Mouse (Mus musculus) gastrocnemius, postnatal 14 days (tissue): ENCODE data around the gene Kcnj11. TPM values are rescaled to one million over a fixed set of nuclear protein-coding genes. Genes with fewer than 3 reads are reported as not detected.

Source experiments
- DNase-seq: peaks from one replicate; pipeline ENCODE4 v3.0.0; 2021; ENCODE audit warnings: mixed read lengths
- intact Hi-C: fragments of 180-260 bp; cut with DNase I; formaldehyde crosslinking; loops from one replicate; pipeline ENCODE4 v1.15.1; 2025; ENCODE audit warnings: low total_unique reads
- total RNA-seq, 2 experiments: library from RNA; stranded (reverse); gene quantifications; 2 replicates each; pipeline ENCODE4 v1.2.3; 2021

The Kcnj11 gene
- total RNA-seq, 2 experiments from 2014 or later: 70.7 to 71.9 TPM

DNA sequence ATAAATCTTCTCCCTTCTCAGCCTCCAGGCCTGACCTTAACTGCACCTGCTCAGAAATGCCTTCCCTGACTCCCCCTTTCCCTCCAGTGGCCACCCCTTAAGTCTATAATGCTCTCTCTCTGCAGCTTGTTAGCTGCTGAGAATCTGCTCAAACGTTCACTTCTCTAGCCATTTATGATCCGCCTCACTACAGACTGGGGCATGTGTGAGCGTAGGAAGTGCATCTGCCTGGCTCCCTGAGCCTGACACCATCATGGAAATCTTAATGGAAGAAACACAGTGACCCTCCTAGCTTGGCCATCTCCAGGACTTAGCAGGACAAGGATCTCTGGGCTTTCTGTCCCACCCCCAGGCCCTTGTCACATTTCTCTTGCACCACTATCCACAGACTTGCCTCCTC lies 9.5 kb upstream of the Kcnj11 start:
- intact Hi-C loops: no loop called here
- DNase-seq: no peak

DNA sequence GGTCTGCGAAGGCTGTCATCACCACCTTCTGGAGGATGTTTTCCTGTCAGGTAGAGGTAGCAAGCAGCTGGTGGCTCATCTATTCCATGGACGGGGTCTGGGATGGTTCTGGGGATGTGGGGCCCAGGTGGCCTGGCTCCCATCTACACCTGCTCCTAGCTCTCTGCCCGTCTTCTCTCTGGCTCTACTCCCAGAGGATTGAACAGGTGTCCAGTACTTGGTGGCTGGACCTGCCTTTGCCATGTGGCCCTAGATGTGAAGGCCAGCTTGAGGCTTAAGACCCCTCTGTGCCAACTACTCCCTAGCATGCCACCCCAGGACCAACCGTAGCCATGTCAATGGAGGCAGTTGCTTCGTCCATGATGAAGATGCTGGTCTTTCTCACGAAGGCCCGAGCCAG lies 4.9 kb upstream of the Kcnj11 start:
- DNase-seq: no peak
- intact Hi-C loops: no loop called here

DNA sequence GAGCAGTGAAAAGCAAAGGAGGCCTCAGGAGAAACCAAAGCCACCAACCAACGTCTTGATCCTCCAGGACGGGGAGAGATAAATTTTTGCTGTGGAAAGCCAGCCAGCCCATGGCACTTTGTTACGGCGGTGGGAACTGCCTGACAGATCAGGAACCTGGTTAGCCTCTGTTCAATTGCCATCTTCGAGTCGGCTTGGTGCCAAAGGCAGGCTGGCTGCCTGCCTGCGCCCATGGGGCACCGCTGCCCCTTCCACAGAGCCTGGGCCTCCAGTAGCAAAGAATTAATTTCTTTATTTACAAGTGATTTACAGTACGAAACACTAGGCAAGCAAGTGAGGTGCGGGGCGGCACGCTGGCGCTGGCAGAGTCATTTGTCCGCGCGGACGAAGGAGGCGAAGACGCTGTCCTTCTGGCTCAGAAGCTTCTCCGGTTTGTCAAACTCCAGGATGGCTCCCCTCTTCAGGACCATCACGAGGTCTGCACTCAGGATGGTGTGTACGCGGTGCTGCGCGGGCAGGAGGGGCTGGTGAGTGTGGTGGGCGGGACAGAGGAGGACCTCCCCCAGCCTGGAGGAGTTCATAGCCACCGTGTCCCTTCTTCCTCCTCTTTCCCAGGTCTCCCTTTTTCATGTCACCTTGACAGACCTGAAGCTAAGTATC lies 3.8 kb upstream of the Kcnj11 start:
- DNase-seq: no peak
- intact Hi-C loops: no loop called here

DNA sequence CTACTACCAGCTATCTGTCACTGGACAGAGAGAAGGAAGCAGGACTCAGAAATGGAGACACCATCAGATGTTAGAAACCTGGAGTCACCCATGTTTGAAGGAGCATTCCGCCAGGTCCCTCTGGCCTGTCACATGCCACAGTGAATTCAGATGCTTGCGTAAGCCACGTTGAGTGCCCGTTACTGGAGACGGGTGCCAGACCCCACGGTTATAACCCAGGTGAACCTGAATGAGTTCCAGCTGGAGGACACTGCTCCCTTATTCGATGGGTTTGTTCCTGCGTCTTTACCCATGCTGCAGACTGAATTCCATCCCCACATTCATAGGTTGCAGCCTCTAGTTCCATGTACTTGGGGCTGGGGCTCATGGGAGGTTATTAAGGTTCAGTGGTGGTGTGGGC lies 3.2 kb upstream of the Kcnj11 start:
- intact Hi-C loops: no loop called here
- DNase-seq: no peak

DNA sequence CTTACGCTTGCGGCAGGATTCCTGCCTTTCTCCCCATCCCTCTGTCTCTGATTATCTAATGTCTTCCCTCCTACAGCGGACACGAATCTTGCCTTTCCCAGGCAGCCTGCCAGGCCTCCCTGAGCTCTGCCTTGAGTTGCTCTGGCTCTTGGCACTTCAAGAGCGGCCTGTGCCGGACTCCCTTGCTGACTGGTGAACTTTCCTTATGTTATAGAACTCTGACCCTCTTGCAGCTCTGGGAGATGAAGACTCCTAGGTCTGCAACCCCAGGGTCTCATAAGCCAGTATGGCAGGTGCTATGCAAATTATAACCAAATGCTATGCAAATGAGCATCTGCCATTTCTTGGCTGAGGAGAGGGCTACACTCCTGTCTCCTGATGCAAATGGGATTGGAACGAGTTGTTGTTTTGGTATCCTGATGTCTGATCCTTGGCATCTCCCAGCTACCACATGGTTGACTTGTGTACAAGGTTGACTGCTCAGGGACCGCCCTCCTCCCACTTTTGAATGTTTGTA lies 2.6 kb upstream of the Kcnj11 start:
- no peak for DNase-seq
- intact Hi-C loops: no loop called here

DNA sequence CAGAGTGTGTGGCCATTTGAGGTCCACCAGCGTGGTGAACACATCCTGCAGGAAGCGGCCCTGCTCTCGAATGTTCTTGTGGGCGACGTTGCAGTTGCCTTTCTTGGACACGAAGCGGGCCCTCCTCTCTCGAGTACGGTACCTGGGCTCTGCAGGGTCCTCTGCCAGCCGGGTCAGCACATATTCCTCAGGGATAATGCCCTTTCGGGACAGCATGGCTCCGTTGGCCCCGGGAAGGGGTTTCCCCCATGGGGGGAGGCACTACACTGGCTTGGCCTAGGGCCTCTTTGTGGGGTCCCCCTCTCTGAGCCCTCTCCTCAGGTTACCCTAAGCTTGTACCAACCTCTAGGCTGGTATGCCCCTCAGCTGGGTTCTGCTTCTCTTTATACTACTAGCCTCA lies 882 bp downstream of the Kcnj11 start:
- intact Hi-C loops: loop anchor here (5.0 kb wide), 2 partner anchors 83 to 103 kb away; partner anchors contain the start of gene Abcc8
- DNase-seq: peak; percentile 35

DNA sequence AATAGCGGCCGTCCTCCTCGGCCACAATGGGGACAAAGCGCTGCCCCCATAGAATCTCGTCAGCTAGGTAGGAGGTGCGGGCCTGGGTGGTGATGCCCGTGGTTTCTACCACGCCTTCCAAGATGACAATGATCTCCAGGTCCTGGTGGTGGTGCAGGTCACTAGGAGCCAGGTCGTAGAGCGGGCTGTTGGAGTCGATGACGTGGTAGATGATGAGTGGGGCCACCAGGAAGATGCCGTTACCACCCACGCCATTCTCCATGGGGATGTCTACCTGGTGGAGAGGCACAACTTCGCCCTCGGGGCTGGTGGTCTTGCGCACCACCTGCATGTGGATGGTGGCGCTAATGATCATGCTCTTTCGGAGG lies 1.7 kb downstream of the Kcnj11 start:
- intact Hi-C loops: loop anchor here (5.0 kb wide), 2 partner anchors 83 to 103 kb away; partner anchors contain the start of gene Abcc8
- no peak for DNase-seq

DNA sequence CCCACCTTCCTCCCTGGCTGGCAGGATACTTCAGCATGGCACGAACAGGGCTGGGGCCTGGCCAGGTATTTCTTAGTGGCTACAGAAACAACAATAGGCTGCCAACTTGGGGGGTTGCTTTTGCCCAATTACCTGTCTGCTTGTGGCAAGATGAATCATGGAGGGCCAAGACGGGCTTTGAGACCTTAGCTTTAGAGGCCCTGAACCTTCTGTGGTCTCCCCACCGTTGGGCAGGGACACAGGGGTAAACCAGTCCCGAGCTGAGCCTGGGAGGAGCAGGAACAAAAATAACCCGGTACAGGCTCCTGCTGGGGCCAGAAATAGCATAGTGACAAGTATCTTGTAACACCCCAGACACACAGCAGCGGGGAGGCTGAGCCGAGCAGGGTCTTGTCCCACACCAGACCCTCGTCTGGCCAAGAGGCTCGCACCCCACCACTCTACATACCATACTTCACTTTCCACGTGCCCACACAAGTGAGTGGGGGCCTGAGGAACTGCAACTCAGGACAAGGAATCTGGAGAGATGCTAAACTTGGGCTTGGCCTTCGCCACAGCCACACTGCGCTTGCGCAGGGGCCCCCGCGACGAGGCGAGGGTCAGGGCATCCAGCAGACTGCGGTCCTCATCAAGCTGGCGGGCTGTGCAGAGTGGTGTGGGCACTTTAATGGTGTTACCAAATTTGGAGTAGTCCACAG lies 2.2 kb downstream of the Kcnj11 start:
- intact Hi-C loops: loop anchor here (5.0 kb wide), 2 partner anchors 84 to 104 kb away; partner anchors contain the start of gene Abcc8
- DNase-seq: peak; percentile 49

DNA sequence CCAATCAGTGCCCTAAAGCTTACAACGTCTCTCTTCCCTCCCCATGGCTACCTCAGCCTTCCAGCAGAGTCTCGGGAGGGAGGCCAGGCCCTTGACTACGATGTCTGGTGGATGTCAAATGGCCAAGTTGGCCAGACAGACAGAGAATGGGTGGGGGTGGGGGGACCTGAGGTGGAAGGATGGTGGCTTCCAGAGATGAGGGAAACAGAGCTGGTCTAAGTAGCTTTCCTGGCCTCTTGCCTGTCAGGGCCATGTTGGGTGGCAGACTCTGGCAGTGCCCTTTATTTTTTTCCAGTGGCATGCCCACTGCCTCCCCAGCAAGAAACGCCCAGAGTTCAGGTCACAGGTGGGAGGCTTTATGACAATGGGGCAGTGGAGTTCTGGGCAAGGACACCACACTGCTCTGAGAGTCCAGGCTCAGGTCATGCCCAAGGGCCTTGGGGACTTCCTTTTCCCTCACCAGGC lies 3.2 kb downstream of the Kcnj11 start:
- intact Hi-C loops: loop anchor here (5.0 kb wide), 2 partner anchors 85 to 105 kb away; partner anchors contain the start of gene Abcc8
- peak; percentile 45 for DNase-seq

DNA sequence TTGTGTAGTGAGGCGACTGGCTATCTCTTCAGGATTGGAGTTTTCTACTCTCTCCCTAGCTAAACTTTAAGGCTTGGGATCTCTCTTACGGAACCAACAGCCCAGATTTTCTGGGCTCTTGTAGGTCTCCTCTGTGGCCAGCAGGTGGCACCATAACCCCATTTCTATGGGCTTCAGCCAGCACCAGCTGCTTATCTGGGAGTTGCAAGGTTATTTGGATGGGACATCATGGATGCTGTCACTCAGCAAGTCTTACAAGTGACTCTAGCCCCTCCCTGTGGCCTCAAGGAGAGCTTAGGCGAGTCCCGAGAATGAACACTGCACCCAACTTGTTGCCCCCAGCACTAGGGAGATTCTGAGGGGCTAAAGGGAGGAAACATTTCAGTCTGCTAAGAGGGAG lies 4.4 kb downstream of the Kcnj11 start:
- DNase-seq: peak; percentile 75
- intact Hi-C loops: loop anchor here (5.0 kb wide), 2 partner anchors 86 to 106 kb away; partner anchors contain the start of gene Abcc8

DNA sequence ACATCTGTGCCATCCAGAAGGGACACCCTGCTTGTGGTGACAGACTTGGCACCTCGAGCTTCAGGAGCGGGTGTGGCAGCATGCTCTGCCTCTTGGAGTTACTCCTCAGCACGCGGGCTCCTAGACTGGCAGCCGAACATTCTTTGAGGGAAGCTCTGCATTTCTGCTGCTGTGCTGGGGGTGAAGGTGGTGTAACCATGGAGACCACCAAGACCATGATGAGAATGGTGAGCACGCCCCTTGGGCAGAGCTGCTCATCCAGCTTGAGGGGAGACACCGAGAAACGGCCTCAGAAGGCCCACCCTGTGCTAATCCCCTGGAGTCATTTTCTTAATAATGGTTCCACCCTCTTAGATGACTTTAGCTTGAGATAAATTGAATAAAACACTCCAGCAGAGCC lies 7.8 kb downstream of the Kcnj11 start:
- intact Hi-C loops: no loop called here
- no peak for DNase-seq

DNA sequence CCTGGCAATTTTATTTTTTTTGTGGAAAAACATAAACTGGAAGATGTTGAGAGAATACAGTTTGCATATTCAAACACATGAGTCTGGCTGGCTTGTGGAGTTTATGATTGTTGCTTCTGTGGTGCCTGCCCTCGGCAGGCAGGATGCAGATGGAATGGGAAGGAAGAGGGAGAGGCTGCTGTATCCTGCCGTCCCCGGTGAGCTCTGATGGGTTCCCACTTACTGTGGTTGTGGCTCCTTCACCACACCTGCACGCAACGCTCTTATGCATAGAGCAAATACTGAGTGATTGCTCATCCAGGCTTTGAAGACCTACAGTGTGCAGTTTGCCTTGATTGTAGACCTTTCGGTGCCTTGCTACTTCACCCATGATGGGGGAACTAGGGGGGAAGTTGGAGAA lies 12.3 kb downstream of the Kcnj11 start:
- intact Hi-C loops: no loop called here
- DNase-seq: no peak

DNA sequence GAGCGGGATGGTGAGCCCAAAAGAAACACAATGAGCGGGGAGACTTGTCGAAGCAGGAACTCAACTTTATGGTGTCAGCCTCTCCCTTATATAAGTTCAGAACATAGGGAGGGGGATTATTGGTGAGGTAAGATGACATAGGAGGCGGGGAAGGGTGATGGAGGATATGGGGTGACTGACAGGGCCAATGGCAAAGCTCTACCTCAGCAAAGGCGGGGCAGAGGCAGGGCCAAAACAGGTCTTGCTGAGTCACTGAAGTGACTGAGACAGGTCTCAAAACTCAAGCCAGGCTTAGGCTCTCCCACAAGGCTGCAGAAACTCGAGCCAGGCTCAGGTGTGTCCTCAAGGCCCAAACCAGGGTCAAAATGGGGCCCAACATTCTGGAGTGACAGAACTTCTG lies 14.2 kb downstream of the Kcnj11 start:
- intact Hi-C loops: no loop called here
- DNase-seq: no peak

DNA sequence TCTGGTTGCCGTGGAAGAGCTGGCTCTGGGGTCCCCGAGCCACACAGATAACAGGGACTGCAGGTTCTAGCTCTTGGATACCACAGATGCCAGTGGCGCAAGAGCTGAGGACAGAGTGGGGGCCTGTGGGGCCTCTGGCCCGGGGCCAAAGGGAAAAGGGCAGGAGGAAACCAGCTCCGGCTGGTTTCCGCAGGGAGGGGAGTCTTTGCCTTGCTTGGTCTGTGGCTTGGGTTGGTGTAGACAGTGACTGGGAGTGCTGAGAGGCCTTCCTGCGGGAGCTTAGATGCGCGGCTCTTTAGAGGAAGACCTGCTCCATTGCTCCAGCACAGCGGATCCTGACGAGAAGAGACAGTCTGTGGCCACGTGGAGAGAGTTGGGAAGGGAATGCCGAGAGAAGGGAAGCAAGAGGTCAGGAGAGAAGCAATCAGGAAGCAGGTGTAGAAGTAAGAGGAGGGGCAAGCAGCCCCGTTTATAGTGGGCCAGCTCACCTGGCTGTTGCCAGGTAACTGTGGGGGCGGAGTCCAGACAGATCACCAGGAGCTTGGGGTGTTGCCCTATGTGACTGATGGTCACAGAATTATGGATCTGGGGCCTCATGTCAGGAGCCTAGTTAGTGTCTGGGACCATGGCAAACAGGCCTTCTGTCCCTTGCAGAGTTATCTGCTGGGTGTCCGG lies 15.6 kb downstream of the Kcnj11 start:
- no peak for DNase-seq
- intact Hi-C loops: no loop called here

DNA sequence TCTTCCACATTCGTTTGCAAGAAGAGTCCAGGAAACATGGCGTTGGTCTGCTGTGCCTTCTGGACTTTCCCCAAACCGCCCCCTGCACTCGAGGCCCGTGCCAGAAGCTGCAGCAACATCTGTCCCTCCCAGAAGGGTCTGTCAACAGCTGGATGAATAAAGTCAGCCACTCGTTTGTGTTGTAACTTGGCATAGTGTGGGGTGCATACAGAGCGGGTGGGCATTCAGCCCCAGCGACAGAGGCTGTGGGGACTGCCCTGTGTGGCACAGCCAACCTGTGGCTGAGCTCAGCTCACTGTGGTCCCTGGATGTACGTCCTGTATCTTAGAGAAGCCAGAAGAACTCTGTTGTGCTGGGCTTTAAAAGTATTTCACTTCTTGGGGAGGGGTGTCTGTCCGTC lies 16.5 kb downstream of the Kcnj11 start:
- no peak for DNase-seq
- intact Hi-C loops: no loop called here

DNA sequence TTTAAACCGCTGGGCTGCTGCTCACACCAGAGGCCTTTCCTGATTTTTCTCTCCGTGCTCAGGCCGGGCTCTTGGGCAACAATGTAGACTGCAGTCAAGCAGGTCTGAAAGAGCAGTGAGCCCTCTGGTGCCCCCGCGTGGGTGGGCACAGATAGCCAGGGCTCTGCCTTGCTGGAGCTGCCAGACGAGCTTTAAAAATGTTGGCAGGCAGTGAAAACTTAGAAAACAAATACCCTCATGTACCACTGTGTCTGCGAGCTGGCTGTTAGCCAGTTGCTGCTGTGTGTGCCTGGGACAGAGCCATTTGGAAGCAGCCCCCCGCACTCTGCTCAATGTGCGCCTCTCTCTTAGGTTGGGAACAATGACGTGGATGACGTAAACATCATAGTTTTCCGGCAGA lies 22.9 kb downstream of the Kcnj11 start:
- intact Hi-C loops: no loop called here
- no peak for DNase-seq

DNA sequence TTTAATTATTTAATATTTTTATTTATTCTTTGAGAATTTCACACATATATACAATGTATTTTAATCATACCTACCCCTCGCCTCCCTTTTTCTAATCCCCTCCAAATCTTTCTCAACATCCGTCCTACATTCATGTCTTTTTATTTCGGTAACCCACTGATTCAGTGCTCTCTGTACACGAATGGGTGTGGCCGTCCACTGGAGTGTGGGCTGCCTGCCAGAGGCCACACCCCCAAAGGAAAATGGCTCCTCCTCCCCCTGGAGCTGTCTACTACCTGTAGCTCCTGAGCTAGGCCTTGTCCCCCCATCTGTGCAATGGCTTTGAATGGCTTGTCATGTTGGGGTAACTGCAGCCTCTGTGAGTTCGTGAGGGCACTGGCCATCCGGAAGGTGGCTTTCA lies 23.7 kb downstream of the Kcnj11 start:
- intact Hi-C loops: no loop called here
- no peak for DNase-seq

DNA sequence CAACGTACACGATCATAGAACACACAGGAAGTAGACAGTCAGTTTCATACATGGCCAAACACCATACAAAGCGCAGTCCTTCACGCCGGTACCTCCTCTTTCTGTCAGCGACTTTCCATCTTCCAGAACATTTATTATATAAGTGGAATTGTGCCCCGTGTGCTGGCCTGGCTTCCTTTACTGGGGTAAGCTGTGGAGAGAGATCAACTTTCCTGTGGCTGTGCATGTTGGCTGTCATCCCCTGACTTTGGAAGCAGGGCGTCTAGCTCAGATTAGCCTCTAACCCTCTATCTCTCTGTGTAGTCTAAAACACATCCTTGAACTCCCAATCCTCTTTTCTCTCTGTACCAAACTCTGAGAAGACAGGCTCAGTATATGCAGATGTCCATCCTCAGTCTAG lies 31.7 kb downstream of the Kcnj11 start:
- no peak for DNase-seq

DNA sequence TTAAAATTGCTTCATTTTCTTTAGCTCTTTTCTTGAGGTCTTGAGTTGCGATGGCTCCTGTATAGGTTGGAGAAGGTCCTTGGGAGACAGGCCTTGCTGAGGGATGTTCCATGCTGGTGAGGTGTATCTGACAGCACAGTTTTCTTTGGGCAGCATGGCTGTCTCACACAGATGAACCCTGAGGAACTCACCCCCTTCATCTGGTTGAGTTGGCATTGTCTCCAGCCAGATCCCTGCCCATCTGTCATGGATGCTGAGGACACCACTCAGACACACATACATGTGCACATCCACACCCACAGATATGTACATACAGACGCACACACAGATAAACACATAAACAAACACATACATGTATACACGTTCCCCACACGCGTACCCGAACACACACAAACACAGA lies 37.3 kb downstream of the Kcnj11 start:
- no peak for DNase-seq
- intact Hi-C loops: no loop called here

More for the DNA sequence above, 31.7 kb downstream of the Kcnj11 start:
- intact Hi-C loops: no loop called here

DNA sequence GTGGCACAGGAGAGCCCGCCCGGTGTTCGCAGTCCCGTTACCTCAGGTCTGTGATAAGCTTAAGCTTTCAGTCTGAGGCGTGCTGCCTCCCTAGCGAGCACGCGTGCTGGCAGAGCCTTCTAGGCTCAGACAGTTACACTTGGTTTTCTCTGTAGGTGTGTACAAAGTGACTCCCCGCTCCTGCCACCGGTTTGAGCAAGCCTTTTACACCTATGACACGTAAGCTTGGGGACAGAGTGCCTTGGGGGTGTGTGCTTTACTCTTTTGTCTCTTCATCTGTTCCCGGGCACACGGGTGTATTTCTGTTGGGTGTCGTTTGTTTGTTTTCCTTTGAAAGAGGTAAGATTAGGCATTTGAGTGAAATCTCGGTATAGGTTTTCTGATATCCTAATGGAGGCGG lies 39.0 kb downstream of the Kcnj11 start:
- DNase-seq: no peak
- intact Hi-C loops: no loop called here
